Mouse (Mus musculus): ENCODE results near the gene Inhbe. TPM values are rescaled to one million over a fixed set of nuclear protein-coding genes. Genes with fewer than 3 reads are reported as not detected.

The Inhbe gene
- total RNA-seq, 1 experiment from 2014 or later: not detected

Other genes starting within 250 kb of the Inhbe start
- 159 TPM in 2 replicates for gene Os9, start 233.3 kb downstream of the Inhbe start, total RNA-seq (2017)
- gene B4galnt1, start 189.2 kb downstream of the Inhbe start, total RNA-seq (2017): 56.5 TPM in 2 replicates
- gene Slc26a10, start 173.8 kb downstream of the Inhbe start, total RNA-seq (2017): 0.78 and 1.0 TPM in 2 replicates
- 9.7 and 16.4 TPM in 2 replicates for gene Arhgef25, start 164.3 kb downstream of the Inhbe start, total RNA-seq (2017)
- 29.7 and 36.7 TPM in 2 replicates for gene Dtx3, start 158.7 kb downstream of the Inhbe start, total RNA-seq (2017)
- gene Pip4k2c, start 142.8 kb downstream of the Inhbe start, total RNA-seq (2017): 15.7 and 18.7 TPM in 2 replicates
- 0.23 and 0.34 TPM in 2 replicates for gene Kif5a, start 91.1 kb downstream of the Inhbe start, total RNA-seq (2017)
- 88.5 and 108 TPM in 2 replicates for gene Dctn2, start 88.0 kb downstream of the Inhbe start, total RNA-seq (2017)
- gene Mbd6, start 65.4 kb downstream of the Inhbe start, total RNA-seq (2017): 5.2 and 8.7 TPM in 2 replicates
- gene Mars, start 42.6 kb downstream of the Inhbe start, total RNA-seq (2017): 181 and 187 TPM in 2 replicates
- gene Arhgap9, start 32.4 kb downstream of the Inhbe start, total RNA-seq (2017): 13.6 and 24.3 TPM in 2 replicates
- not detected in 2 replicates for gene Gli1, start 12.4 kb downstream of the Inhbe start, total RNA-seq (2017)
- gene Inhbc, start 16.0 kb upstream of the Inhbe start, total RNA-seq (2017): not detected in 2 replicates
- gene R3hdm2, start 25.9 kb upstream of the Inhbe start, total RNA-seq (2017): 46.5 and 126 TPM in 2 replicates
- gene Stac3, start 147.3 kb upstream of the Inhbe start, total RNA-seq (2017): not detected in 2 replicates
- not detected in 2 replicates for gene Ndufa4l2, start 160.6 kb upstream of the Inhbe start, total RNA-seq (2017)
- 115 and 119 TPM in 2 replicates for gene Shmt2, start 168.0 kb upstream of the Inhbe start, total RNA-seq (2017)
- not detected in 2 replicates for gene Nxph4, start 180.1 kb upstream of the Inhbe start, total RNA-seq (2017)

Measured in common myeloid progenitor, adult 5-6 weeks (primary cell).